10 mouse cellular contexts compared by ENCODE assay signal in genomic region chr6:149032198-149032597, GRCm38 (mm10).
"Had no signal": no experiment of that assay in that cellular context is flagged by ENCODE, and none has a peak within 500 bp of the region (broad histone marks: within the 10 kb centered on the region; RNA-seq: fewer than 3 reads in every experiment).

No protein-coding gene starts in this region.

- ATAC-seq: midbrain, embryonic 16.5 days had no signal

- DNase-seq: lung, adult 18-20 months; lung, embryonic 14.5 days; lung, postnatal 10 days; lung, postnatal 4 days; midbrain, embryonic 14.5 days; right cerebral cortex, postnatal 14 days; thymus, adult 18-20 months; thymus, postnatal 14 days; thymus, postnatal 36 days had no signal
